Mouse (Mus musculus): Measurements from ENCODE around the gene Gns.

DNA sequence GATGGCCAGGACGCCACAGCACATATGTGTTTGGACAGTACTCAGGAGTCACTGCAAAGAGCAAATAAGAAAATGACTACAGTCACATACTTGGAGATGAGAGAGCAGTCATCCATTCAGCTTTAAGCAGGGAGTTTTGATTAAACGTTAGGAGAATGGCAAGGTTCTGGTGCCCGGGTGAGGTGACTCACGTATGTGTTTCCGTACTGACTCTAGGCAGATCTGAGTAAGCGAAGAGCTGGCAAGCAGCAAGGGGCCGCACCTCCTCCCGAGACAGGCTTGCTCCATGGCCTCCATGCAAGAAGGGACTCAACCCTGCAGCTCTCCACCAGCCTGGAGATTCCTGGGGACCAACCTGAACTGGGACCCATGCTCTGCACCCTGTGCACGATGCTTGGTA, 78.9 kb downstream of the Gns start:
- TF ChIP-seq POLR2A (IDR thresholded peaks at IDR 0.05; ENCODE audit: borderline replicate concordance, extremely low read depth, insufficient read depth, insufficient read length, poor library complexity, severe bottlenecking) (no peak), CTCF (IDR thresholded peaks at IDR 0.05; ENCODE audit: borderline replicate concordance, extremely low read depth, insufficient read depth, insufficient read length) (no peak)

Measured in brain, embryonic 14.5 days (tissue).